Mouse (Mus musculus) lung, postnatal 10 days (tissue): ENCODE results near the gene Osbp.
A peak's percentile ranks its signal among the peaks of the same experiment; 100 is the strongest.

ENCODE experiments used
- DNase-seq: peaks from one replicate; pipeline ENCODE4 v3.0.0; 2021

Osbp gene

GRCm38 (mm10) chr19:11989334-11989733 lies 23.6 kb downstream of the Osbp start:
- no peak for DNase-seq

DNA sequence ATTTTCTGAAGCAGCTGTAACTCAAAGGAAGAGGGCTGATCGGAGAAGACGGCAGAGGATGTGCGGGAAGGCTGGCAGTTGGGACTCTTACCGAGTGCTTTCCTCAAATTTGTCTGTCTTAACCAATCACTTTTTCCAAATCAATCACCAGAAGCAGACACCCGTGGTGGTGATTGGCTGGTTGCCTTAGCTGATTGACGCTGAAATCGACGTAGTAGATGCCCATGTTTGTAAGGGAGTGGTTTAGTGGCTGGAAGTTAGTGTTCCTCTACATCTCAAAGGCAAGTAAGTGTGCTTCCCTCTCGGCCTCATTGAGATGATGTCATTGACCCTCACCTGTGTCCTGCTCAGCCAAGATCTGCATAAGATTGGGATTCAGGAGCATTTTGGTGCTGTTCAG lies 26.3 kb downstream of the Osbp start:
- no peak for DNase-seq

DNA sequence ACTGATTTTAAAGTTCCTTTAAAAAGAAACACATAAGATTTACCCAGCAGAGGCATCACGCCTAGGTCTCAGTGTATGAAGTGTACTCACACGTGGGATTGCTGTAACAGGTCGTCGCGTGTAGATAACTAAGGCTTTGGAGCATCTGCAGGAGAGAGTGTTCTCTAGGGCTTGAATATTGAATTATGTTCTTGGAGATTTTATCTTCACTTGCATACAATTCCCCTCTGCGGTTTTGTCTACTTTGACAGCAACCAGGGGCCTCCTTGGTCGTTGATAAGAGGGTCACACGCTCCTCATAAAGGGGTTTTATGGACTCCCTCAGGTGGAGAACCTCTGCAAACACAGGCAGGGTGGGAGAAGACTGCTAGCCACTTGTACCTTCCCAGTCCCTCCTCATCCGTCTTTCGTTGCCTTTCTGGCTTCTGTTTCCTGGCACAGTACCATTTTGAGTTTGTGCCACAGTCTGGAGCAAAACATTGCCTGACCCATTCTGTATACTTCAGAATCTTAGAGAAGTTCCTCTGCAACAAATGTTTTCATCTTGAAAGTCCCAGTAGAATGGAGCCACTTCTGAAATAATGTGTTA lies 26.8 kb downstream of the Osbp start:
- DNase-seq = peak; percentile 17

DNA sequence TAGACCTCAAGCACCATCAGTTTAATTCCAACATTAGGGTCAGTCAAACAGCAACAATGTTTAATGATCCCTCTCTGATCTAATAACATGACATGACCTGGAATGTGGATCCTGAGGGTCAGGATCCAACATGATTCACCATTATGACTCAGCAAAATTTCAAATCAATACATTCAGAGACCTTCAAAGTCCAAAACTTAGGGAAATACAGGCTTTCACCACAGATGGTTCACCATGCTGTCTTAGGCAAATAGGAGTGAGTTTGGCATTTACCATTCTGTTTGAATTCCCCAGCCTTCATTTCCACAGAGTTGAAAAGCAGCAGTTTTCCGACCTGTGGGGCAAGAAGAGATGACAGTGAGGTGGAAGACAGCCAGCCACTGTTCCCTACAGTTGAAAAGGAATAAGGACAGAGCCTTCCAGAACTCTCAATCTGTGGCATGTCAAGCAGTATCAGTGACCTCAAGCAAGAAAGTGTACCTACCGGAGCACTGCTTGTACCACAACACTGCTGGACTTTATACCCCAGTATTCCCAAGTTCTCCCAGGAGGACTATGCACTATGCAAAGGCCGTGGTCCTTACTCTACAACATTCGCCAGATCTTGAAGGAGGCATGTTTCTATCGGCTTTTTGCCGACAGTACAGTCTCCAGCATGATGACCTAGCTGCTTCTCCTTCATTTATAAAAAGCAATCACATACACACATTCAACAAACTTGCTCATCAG lies 29.1 kb downstream of the Osbp start:
- no peak for DNase-seq

- no peak for DNase-seq
Observed at GRCm38 (mm10) chr19:11995722-11996448, 30.1 kb downstream of the Osbp start.

DNA sequence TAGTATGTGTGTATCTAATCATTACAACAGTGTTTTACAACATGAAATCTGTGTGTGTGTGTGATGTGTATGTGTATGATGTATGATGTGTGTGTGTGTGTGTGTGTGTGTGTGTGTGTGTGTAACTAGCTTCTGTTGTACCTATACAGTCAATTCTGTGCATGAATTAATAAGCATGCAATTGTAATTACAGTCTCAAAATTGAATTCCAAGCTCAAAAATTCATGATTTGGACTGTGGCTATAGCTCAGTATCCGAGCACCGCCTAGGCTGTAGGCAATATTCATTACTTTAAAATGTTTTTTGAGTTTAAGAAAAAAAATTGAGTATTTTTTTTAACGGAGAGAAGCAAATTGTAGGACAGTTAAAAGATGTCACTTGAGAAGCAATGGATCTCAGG lies 35.9 kb downstream of the Osbp start:
- DNase-seq = no peak

DNA sequence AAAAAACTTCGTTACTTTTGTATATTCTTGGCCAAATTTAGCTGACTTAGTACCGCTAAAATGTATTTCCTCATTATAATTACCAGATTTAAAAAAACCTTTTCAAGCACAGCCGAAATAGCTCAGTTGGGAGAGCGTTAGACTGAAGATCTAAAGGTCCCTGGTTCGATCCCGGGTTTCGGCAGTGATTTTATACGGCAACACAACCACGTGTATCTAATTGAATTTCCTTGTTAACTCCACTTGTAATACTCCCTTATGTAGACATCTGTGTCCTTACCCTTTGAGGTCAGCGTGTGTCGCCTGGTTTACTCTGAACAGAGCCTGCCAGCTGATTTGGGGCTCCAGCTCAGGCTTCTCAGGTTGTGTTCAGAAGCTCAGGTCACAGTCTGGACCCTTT lies 36.4 kb downstream of the Osbp start:
- peak; percentile 71 for DNase-seq

GRCm38 (mm10) chr19:12002791-12003190 lies 37.0 kb downstream of the Osbp start:
- no peak for DNase-seq

DNA sequence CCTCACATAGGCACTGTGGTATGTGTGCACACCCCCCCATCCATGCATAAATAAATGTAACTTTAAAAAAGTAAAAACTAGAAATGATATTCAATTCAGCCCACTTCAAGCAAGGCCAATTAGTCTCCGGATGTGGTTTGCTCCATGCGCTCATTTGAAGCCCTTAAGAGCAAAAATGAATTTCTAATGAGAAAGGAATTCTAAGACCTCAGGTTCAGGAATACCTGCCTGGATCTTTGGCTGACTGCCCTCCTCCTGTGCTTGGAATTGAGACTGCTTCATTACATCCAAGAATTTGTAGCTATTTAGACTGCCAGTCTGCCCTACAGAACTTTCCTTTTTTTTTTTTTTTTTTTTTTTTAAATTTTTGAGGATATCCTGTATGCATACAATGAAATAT lies 37.8 kb downstream of the Osbp start:
- DNase-seq = peak; percentile 16

- DNase-seq = no peak
Observed at GRCm38 (mm10) chr19:12004216-12005008, 38.7 kb downstream of the Osbp start.

GRCm38 (mm10) chr19:12005376-12006360 lies 39.9 kb downstream of the Osbp start:
- peak; percentile 86 for DNase-seq

GRCm38 (mm10) chr19:12006361-12006947 lies 40.7 kb downstream of the Osbp start:
- DNase-seq = no peak

- peak; percentile 71 for DNase-seq
Observed at GRCm38 (mm10) chr19:12007105-12007931, 41.6 kb downstream of the Osbp start.

GRCm38 (mm10) chr19:12008410-12009380 lies 43.0 kb downstream of the Osbp start:
- peak; percentile 14 for DNase-seq

DNA sequence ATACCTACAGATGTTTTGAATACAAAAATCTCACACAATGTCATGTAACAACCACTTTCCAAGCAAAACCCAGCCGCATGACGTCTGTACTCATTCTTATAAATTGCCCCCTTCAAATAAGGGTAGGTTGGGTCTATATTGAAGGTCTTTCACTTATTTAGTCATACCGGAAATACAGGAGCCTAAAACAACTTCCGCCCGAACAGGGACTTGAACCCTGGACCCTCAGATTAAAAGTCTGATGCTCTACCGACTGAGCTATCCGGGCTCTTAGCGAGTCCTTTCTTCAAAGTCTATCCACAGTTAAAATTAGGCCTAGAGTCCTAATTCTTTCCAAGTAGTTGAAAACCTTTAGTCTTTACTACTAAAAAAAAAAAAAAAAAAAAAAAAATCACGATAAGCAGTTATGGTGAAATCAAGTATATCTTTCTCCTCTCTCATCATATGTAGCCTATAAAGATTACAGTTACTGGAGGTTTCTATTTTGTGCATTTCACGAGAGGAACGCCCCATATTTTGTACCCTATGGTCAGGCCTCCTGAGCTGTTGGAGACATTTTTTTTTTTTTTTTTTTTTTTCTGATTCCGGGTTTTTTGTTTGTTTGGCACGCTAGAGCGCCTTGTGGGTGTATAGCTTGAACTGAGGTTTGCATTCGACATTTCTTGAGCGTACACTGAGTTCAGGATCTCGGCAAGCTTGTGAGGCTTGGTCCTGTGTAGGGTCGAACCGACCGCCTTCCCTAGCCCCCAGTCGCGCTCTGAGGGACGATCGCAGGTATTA lies 44.0 kb downstream of the Osbp start:
- DNase-seq = peak; percentile 83

GRCm38 (mm10) chr19:12010281-12010771 lies 44.6 kb downstream of the Osbp start:
- peak; percentile 79 for DNase-seq

DNA sequence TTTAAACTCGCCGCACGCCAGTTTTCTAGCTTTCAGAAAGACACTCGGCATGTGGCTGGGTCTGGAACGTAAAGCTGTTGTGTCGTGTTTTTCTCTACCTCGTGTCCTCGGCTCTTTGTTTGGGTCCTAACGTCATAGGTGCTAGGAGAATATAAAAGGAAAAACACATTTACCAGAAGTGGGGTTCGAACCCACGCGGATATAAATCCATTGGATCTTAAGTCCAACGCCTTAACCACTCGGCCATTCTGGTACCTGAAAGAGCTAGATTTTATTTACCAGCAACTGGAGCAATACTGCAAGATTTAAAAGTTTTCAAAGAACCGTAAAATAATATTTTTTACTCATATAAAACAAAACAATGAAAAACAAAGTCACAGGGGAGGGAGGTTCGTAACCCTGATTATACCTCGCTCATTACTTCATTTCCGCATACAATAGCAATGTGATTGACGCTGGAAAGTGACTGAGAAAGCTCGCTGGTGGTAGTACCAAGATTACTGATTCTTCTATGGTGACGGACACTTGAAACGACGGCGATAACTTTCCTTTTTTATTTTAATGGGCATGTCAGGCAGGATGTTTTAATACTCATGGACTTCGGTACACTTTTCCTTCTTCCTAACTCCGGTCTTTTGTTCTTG lies 45.3 kb downstream of the Osbp start:
- DNase-seq = peak; percentile 80
